Mouse (Mus musculus) activated CD4-positive, CD25-positive, alpha-beta regulatory T cell (primary cell): ENCODE results near the gene Lyzl6. TPM values are rescaled to one million over a fixed set of nuclear protein-coding genes. Genes with fewer than 3 reads are reported as not detected.

Experiments
- polyA plus RNA-seq, 2 experiments: library from polyadenylated mRNA; unstranded; fragments of 100-300 nt; shearing (Covaris generic); gene quantifications; one replicate each; pipeline ENCODE4 v1.2.1; 2017

The Lyzl6 gene
- polyA plus RNA-seq: not detected

DNA sequence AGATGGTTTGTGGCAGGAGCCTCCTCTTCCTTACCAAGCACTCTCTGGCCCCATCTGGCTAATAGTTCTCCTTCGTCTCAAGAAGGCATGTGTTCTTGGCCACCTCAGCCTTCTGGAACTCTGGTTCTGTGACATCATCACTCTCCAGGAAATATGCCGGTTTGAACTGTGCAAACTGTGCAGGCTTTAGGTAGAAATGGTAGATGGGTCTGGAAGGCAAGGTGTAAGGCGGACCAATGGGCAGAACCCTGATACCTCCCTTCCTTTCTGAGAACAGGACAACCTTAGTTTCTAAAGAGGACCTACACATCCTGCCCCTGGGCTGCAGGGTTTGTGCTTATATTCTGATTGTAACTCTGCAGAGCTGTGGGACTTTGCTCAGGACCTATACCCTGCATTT lies at the start of gene Lyzl6:
Gene Lyzl6 (minus strand): TSS at position 101 of the 400 bp plus-strand sequence.

DNA sequence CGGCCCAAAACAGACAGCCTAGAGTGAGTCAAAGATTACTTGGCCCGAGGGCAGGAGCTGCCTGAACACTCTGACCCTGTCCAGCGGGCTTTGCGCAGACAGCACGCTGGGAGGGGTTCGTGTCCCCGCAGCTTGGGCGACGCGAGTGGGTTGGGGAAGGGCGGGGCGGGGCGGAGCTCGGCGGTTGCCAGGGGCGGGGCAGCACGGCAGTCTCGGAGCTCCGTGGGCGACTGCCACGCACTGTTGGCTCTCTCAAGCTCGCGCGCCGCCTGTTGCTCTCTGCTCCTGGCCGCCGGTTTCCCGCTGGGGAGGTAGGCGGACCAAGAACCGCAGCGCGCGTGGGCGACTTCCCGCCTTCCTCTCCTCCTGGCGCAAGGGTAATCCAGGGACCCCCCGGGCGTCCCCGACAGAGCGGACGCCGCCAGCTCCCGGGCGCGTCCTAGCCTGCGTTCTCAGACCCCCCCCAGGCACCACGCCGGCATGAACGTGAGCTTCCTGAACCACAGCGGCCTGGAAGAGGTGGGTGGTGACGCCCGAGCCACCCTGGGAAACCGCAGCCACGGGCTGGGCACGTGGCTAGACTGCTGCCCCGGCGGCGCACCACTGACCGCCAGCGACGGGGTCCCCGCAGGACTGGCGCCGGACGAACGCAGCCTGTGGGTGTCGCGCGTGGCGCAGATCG lies 10.8 kb upstream of the Lyzl6 start, which contains the start of gene Rprml:
Gene Rprml (plus strand): TSS at position 270 of the 682 bp plus-strand sequence.

DNA sequence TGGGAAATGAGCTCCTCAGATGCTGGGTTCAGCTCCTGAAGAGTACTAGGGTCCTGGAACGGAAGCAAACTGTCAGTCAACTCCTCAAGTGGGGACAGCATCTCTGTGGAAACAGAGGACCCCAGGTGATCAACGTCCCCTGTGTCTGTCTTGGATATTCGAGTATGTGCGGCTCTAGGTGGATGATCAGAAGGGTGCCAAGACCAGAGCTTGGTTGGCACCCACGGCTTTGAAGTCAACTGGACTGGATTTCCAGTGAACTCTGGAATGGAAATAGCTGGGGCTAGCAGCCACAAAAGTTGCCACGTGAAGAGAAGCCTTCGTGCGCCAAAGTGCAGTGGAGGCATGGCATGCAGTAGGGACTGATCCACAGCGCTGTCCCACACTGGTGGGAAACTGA lies 17.6 kb downstream of the Lyzl6 start, which contains the start of gene Gm884:
Gene Gm884 (minus strand): TSS at position 101 of the 400 bp plus-strand sequence.

Other genes with a start within 250 kb of the Lyzl6 start
- gene Plekhm1, start 226.2 kb downstream of the Lyzl6 start, polyA plus RNA-seq: 10 to 100 TPM; 10.3 to 17.9 TPM
- gene Lrrc37a, start 134.3 kb downstream of the Lyzl6 start, polyA plus RNA-seq: under 1 TPM in 1 of 2 experiments, not detected in 1; 0.12 TPM
- not detected for gene Gm884, start 17.8 kb downstream of the Lyzl6 start, polyA plus RNA-seq
- not detected for gene Rprml, start 10.7 kb upstream of the Lyzl6 start, polyA plus RNA-seq
- gene Gosr2, start 59.0 kb upstream of the Lyzl6 start, polyA plus RNA-seq: 100 to 1,000 TPM in 1 of 2 experiments, 10 to 100 TPM in 1; 83.1 to 109 TPM
- not detected for gene Wnt9b, start 110.9 kb upstream of the Lyzl6 start, polyA plus RNA-seq
- gene Wnt3, start 135.3 kb upstream of the Lyzl6 start, polyA plus RNA-seq: 1 to 10 TPM; 2.6 to 5.2 TPM